Comparison of ENCODE assay signal across 16 mouse cellular contexts in genomic region chr12:12621506-12621905, GRCm38 (mm10).
"Had no signal": no experiment of that assay in that cellular context is flagged by ENCODE, and none has a peak within 500 bp of the region (broad histone marks: within the 10 kb centered on the region; RNA-seq: fewer than 3 reads in every experiment).

No protein-coding gene starts in this region.

- H3K4me3 ChIP-seq: liver, embryonic 15.5 days; lung, embryonic 15.5 days; megakaryocyte, embryonic 14.5 days; midbrain, embryonic 12.5 days; midbrain, embryonic 15.5 days; neural tube, embryonic 12.5 days had no signal

- H3K27me3 ChIP-seq: liver, embryonic 15.5 days; lung, embryonic 15.5 days; megakaryocyte, embryonic 14.5 days; midbrain, embryonic 15.5 days; neural tube, embryonic 12.5 days had no signal

- DNase-seq: liver, postnatal 0 days; lung, adult 2 months; lung, postnatal 14 days; lung, postnatal 36 days; right cerebral cortex, postnatal 14 days; thymus, adult 18-20 months; thymus, postnatal 14 days; thymus, postnatal 36 days had no signal

- H3K27ac ChIP-seq: liver, embryonic 15.5 days; macrophage; midbrain, embryonic 12.5 days; midbrain, embryonic 15.5 days; neural tube, embryonic 12.5 days had no signal

- H3K4me2 ChIP-seq: liver, embryonic 15.5 days; lung, embryonic 15.5 days; midbrain, embryonic 12.5 days; midbrain, embryonic 15.5 days; neural tube, embryonic 12.5 days had no signal

- H3K36me3 ChIP-seq: liver, embryonic 15.5 days; lung, embryonic 15.5 days; midbrain, embryonic 12.5 days; midbrain, embryonic 15.5 days; neural tube, embryonic 12.5 days had no signal

- H3K9me3 ChIP-seq: liver, embryonic 15.5 days; lung, embryonic 15.5 days; midbrain, embryonic 12.5 days; midbrain, embryonic 15.5 days; neural tube, embryonic 12.5 days had no signal

- H3K4me1 ChIP-seq: liver, embryonic 15.5 days had no signal

- ATAC-seq: liver, postnatal 0 days; lung, postnatal 0 days; midbrain, embryonic 15.5 days had no signal

- H3K9ac ChIP-seq: liver, embryonic 15.5 days; liver, postnatal 0 days; lung, embryonic 15.5 days; midbrain, embryonic 12.5 days; midbrain, embryonic 15.5 days; neural tube, embryonic 12.5 days had no signal
